Mouse (Mus musculus) heart, embryonic 15.5 days (tissue): ENCODE data around the gene Wdr95. TPM values are rescaled to one million over a fixed set of nuclear protein-coding genes. Genes with fewer than 3 reads are reported as not detected.

Source experiments
- ATAC-seq: fragments of 200-750 bp; cut with Nextera tagmentation; replicated peaks from 2 replicates; pipeline ENCODE4 v1.8.0; 2017; ENCODE audit warnings: low read depth, moderate TSS enrichment; ENCODE audit not compliant: insufficient number of reproducible peaks, insufficient read depth, low FRiP score
- H3K27ac ChIP-seq: fragments of 300-500 bp; sonication (generic); 2 replicates; pipeline ENCODE4 v1.5.1; 2015; ENCODE audit warnings: mild to moderate bottlenecking, inconsistent platforms
- H3K27me3 ChIP-seq: fragments of 300-500 bp; sonication (generic); 2 replicates; pipeline ENCODE4 v1.6.1; 2015; ENCODE audit warnings: inconsistent platforms
- H3K36me3 ChIP-seq: fragments of 300-500 bp; sonication (generic); 2 replicates; pipeline ENCODE4 v1.6.1; 2015; ENCODE audit warnings: mild to moderate bottlenecking, inconsistent platforms
- H3K4me1 ChIP-seq: fragments of 300-500 bp; sonication (generic); replicated peaks from 2 replicates; pipeline ENCODE4 v1.6.1; 2015; ENCODE audit warnings: inconsistent platforms
- H3K4me2 ChIP-seq: fragments of 300-500 bp; sonication (generic); 2 replicates; pipeline ENCODE4 v1.6.1; 2015; ENCODE audit warnings: inconsistent platforms, mild to moderate bottlenecking, moderate library complexity
- H3K4me3 ChIP-seq: fragments of 300-500 bp; sonication (generic); 2 replicates; pipeline ENCODE4 v1.5.1; 2015; ENCODE audit warnings: mild to moderate bottlenecking, inconsistent platforms
- H3K9ac ChIP-seq: fragments of 300-500 bp; sonication (generic); 2 replicates; pipeline ENCODE4 v1.6.1; 2015; ENCODE audit warnings: mild to moderate bottlenecking, inconsistent platforms
- H3K9me3 ChIP-seq: fragments of 300-500 bp; sonication (generic); replicated peaks from 2 replicates; pipeline ENCODE4 v1.6.1; 2016; ENCODE audit warnings: inconsistent platforms
- WGBS: fragments of 180-500 bp; shearing (Covaris S2); methylation state at CpG from one replicate; pipeline ENCODE4 v1.1.7; 2015; ENCODE audit warnings: mixed read lengths; 5-methylcytosine and 5-hydroxymethylcytosine counted together
- polyA plus RNA-seq: library from polyadenylated mRNA; unstranded; fragments of >200 nt; fragmentation: Nextera tagmentation; extraction: Ambion mirVana; gene quantifications from 2 replicates; pipeline ENCODE4 v1.2.1, GENCODE M21; 2015

The Wdr95 gene
- polyA plus RNA-seq, 1 experiment from 2014 or later: not detected

DNA sequence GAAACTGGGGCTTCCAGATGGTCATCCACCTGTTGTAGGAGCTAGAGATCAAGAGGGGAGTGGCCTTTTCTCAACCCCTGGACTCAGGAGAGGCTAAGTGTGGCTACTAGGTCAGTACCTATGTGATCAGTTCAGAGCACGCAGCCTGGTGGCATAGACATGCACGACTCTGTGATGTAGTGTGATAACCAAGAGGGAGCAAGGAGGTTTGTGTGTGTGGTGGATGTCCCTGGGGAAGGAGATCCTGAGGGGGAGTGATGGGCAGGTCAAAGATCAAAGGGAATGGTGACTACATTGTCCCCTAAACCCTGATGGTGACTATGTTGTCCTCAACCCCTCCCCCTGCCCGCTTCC, 83.7 kb downstream of the Wdr95 start:
- no peaks in the 10 kb centered on the region for H3K4me1 ChIP-seq
- peaks cover 15% of the 10 kb centered on the region for H3K36me3 ChIP-seq
- no peak overlapping the region for H3K4me2 ChIP-seq
- H3K9me3 ChIP-seq: no peaks in the 10 kb centered on the region
- no peak overlapping the region for H3K27ac ChIP-seq
- 77% methylated on average over 3 of the region's 3 CpGs for whole genome bisulfite sequencing
- H3K27me3 ChIP-seq: no peaks in the 10 kb centered on the region
- no peak overlapping the region for H3K4me3 ChIP-seq
- H3K9ac ChIP-seq: no peak overlapping the region
- ATAC-seq: no peak

DNA sequence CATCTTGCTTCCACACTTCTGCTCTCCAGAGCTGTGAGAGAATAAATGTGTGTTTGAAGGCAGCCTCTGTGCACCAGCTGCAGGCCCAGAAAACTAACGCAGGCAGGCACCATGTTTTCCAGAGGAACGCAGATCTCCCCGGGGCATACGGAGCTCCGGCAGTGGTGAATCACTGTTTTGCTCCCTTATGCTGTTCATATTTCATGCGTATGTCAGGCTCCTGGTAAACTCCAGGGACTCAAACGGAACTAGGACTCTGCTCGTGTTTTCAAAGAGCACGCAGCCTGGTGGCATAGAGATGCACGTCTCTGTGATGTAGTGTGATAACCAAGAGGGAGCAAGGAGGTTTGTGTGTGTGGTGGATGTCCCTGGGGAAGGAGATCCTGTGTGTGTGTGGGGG, 84.3 kb downstream of the Wdr95 start:
- Histone ChIP-seq H3K4me3 (no peak overlapping the region), H3K9me3 (no peaks in the 10 kb centered on the region), H3K27ac (no peak overlapping the region), H3K36me3 (peaks cover 21% of the 10 kb centered on the region), H3K9ac (no peak overlapping the region), H3K4me2 (no peak overlapping the region), H3K27me3 (no peaks in the 10 kb centered on the region), H3K4me1 (no peaks in the 10 kb centered on the region)
- no peak for ATAC-seq
- 70% methylated on average over 10 of the region's 10 CpGs for WGBS

DNA sequence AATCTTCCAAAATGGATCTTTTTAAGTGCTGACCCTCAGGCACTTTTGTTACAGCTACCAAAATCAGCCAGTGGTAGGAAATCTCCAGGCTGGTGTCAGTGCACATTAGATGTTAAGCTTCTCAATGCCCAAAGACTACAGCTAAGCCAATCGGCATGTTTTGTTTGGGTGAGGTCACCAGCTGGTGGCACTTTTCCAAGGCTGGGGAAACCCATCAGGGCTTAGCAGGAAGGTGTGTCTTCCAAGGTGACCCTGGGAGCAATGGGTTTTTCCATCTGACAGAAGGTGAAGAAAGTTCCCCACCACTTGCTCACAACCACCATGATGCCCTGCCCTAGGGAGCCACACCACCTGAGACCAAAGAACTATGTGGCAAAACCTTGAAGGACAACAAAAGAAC, 87.7 kb downstream of the Wdr95 start:
- Histone ChIP-seq H3K4me3 (no peak overlapping the region), H3K27ac (no peak overlapping the region), H3K36me3 (peaks cover 48% of the 10 kb centered on the region), H3K27me3 (no peaks in the 10 kb centered on the region), H3K9me3 (no peaks in the 10 kb centered on the region), H3K4me2 (no peak overlapping the region), H3K4me1 (no peaks in the 10 kb centered on the region), H3K9ac (no peak overlapping the region)
- no peak for ATAC-seq
- 63% methylated on average over 1 of the region's 1 CpGs for WGBS

DNA sequence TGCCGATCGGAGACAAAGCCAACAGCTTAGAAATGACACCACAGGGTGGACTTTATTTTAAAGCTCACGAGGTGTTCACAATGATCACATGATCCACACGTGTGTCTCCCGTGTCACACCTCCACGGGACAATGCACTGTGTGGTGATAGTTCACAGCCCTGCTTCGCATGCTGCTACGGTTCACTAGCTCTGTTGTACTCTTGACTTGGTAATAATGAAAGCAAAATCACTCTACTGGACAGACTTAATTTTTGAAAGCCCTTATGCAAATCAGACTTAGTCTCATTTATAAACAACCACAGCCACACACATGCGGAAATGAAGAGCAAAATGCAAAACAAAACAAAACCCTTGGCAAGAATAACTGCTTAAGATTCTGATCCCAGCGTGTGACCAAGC, 88.3 kb downstream of the Wdr95 start:
- Histone ChIP-seq H3K9ac (no peak overlapping the region), H3K36me3 (peaks cover 55% of the 10 kb centered on the region), H3K27me3 (no peaks in the 10 kb centered on the region), H3K4me2 (no peak overlapping the region), H3K27ac (no peak overlapping the region), H3K4me1 (no peaks in the 10 kb centered on the region), H3K4me3 (no peak overlapping the region), H3K9me3 (no peaks in the 10 kb centered on the region)
- no peak for ATAC-seq
- WGBS: 91% methylated on average over 10 of the region's 10 CpGs

DNA sequence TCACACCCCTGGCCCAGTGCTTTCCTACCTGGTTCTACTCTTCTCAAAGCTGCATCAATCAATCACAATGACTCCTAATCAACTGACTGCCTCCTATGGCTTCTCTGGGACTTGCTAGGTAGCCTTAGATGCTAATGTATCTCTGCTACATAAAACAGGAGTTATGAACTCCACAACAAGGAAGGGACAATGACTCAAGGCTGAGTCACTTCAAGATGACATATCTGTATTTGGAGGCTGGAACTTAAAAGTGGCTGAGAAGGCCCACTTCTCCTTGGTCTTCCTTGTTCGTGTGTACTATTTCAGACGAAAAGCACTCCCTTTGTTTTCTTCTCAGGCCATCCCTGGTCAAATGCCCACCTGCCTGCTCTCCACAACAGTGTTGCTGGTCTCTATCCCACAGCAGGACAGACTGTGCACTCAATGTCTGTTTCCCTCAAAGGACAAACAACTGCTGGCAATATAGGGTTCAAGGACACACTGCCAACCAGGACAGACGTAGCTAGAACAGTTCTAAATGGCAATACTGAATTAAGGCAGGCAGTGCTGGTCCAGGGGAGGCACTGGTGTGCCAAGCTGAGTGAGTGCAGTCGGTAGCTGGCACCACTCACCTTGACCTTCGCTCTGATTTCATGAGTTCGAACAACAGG, 89.4 kb downstream of the Wdr95 start:
- H3K27ac ChIP-seq: no peak overlapping the region
- no peak overlapping the region for H3K9ac ChIP-seq
- no peak overlapping the region for H3K4me3 ChIP-seq
- no peaks in the 10 kb centered on the region for H3K9me3 ChIP-seq
- H3K36me3 ChIP-seq: peaks cover 63% of the 10 kb centered on the region
- H3K27me3 ChIP-seq: no peaks in the 10 kb centered on the region
- WGBS: 88% methylated on average over 6 of the region's 6 CpGs
- no peak for ATAC-seq
- H3K4me1 ChIP-seq: no peaks in the 10 kb centered on the region
- no peak overlapping the region for H3K4me2 ChIP-seq

DNA sequence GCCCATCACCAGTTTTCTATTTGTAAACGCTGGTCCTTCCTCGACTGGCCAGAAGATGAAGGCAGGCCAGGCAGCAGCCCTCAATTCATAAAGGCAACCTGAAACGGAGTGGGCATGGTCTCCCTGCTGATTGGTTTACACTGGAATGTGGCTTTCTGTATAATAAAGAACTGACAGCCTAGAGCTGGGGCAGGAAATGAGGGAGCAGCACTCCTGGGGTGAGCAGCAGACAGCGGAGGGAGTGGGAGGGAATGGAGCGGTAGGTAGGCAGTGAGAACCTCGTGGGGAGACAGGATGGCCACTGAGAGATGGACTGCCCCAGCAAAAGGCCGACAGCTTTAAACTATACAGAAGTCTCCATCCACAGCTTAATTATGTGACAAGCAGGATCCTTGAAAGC, 93.7 kb downstream of the Wdr95 start:
- no peaks in the 10 kb centered on the region for H3K4me1 ChIP-seq
- H3K9me3 ChIP-seq: no peaks in the 10 kb centered on the region
- H3K27ac ChIP-seq: no peak overlapping the region
- no peak for ATAC-seq
- WGBS: 71% methylated on average over 7 of the region's 7 CpGs
- H3K9ac ChIP-seq: no peak overlapping the region
- no peaks in the 10 kb centered on the region for H3K27me3 ChIP-seq
- H3K4me3 ChIP-seq: no peak overlapping the region
- peaks cover 71% of the 10 kb centered on the region for H3K36me3 ChIP-seq
- H3K4me2 ChIP-seq: no peak overlapping the region

DNA sequence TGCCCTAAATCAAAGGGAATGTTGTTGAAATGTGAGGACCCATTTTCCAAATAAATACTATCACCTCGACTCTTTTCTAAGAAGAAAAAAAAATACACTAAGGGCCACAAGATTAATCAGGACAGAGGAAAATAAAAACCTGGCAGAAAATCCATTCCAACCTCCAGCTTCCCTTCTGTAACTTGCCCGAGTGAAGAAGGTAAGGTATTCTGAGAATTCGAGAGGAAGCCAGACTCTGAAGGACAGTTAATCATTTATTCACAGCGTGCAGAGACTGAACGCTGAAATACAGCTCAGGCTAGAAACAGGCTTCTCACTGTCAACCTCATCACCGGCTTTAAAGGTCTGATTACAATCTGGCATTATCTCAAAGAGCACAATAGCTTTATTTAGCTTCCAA, 94.2 kb downstream of the Wdr95 start:
- ATAC-seq: no peak
- Histone ChIP-seq H3K4me1 (no peaks in the 10 kb centered on the region), H3K9ac (no peak overlapping the region), H3K36me3 (peaks cover 71% of the 10 kb centered on the region), H3K4me2 (no peak overlapping the region), H3K27ac (no peak overlapping the region), H3K9me3 (no peaks in the 10 kb centered on the region), H3K4me3 (no peak overlapping the region), H3K27me3 (no peaks in the 10 kb centered on the region)
- 44% methylated on average over 6 of the region's 6 CpGs for WGBS

DNA sequence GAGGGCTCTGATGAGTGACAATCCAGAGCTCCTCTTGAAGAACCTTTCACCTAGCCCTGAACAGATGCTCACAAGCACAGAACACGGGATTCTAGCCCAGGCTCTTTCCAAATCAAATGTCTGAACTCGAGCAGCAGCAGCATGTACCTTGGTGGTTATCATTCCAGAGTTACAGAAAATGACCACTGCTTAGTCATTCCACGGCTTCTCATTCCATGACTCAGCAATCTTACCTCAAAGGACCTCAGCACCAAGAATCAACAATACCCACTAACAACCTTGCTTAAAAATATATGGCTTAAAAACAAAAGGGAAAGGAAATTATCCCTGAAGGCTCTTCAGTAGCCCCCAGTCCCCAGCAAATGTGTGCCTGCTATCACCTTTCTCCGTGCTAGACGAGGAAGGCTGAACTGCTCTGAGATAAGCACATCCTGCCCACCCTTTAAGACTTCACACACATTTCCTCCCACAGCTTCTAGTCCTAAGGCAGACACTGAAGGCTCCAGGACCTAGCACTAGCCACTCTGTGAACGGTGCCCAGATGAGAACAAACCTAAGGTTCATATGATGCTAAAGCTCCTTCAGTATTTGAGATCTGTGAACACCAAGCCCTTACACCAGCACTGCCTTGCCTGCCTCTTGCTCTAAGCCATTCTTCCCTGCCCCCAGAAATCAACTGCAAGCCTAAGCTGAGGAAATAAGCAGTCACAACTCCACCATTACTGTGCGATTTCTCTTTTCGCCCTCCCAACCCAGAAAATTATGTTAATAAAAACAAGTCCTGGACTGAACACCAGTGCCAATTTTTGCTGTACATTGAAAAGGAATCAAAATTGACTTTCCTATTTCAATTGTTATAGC, 95.6 kb downstream of the Wdr95 start:
- Histone ChIP-seq H3K9me3 (no peaks in the 10 kb centered on the region), H3K4me2 (no peak overlapping the region), H3K27ac (no peak overlapping the region), H3K27me3 (no peaks in the 10 kb centered on the region), H3K9ac (no peak overlapping the region), H3K4me3 (no peak overlapping the region), H3K4me1 (no peaks in the 10 kb centered on the region), H3K36me3 (peaks cover 67% of the 10 kb centered on the region)
- no peak for ATAC-seq
- 59% methylated on average over 8 of the region's 8 CpGs for WGBS

DNA sequence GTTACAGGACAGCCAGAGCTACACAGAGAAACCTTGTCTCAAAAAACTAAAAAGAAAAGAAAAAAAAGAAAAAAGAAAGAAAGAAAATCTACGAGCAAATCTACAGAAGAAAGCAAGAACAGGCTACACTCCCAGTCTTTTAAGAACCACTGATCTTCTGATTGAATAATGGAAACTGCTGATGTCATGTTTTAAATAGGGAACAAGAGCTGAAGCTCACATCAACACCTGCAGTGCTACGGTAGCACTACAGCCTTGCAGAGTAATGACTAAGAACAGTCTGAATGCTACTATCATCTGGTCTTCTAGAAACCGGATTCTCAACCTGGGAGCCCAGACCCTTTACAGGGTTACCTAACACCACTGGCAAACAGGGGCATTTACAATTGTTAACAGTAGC, 97.1 kb downstream of the Wdr95 start:
- H3K27me3 ChIP-seq: no peaks in the 10 kb centered on the region
- WGBS: 75% methylated on average over 3 of the region's 3 CpGs
- H3K4me1 ChIP-seq: no peaks in the 10 kb centered on the region

DNA sequence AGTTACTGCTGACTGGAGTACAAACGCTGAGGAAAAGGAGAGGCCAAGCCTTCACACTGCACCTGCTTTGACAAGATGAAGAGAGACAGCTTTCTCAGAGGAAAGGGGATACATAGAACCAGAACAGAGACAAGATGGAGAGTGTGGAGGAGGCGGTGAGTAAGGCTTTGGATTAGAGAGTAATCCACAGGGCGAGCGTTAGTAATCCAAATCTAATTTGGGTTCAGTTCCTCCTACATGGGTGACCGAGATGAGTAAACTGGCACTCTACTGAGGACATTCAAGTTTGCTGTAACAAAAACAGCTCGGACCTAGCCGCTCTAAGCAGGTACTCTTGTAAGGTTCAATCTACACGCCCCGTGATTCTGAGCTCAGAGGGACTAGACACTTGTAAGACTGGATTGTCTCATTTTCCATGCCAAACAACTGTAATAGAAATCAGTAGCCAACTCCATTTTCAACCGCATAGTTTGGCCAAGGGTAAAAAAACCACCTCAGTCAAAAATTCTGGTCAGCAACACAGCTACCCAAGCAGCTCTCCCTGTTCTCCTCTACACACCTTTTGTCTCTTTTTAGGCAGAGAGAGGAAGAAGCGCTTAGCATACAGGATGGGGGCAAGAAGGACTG, 106.0 kb downstream of the Wdr95 start:
- ATAC-seq: no peak

More for the DNA sequence above, 97.1 kb downstream of the Wdr95 start:
- Histone ChIP-seq H3K4me3 (no peak overlapping the region), H3K9me3 (no peaks in the 10 kb centered on the region), H3K4me2 (no peak overlapping the region), H3K27ac (no peak overlapping the region), H3K36me3 (peaks cover 68% of the 10 kb centered on the region), H3K9ac (no peak overlapping the region)
- ATAC-seq: no peak

DNA sequence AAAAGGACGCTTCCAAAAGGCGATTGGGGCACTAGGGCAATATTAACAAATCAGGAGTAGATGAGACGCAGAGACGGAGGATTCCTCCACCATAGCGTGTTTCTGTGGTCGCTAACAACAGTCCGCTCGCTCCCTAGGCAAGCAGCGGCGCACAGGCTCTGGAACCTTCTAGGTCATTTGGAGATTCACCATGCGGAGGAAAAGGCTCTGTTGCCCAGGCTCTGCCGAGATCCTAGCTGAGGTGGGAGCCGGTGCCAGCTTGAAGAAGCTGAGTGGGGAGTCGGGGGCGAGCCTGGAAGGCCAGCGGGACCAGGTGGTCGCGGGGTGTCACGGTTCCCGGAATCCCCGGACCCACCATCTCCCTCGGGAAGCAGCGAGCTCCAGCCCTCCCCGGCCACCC, 107.1 kb downstream of the Wdr95 start:
- Histone ChIP-seq H3K9ac (peak overlapping the region; percentile 59), H3K4me1 (peaks cover 19% of the 10 kb centered on the region), H3K27ac (peak overlapping the region; percentile 71), H3K36me3 (peaks cover 19% of the 10 kb centered on the region), H3K4me3 (peak overlapping the region; percentile 72), H3K4me2 (peak overlapping the region; percentile 90), H3K9me3 (no peaks in the 10 kb centered on the region), H3K27me3 (no peaks in the 10 kb centered on the region)
- no peak for ATAC-seq
- WGBS: 0% methylated on average over 24 of the region's 24 CpGs

More for the DNA sequence above, 106.0 kb downstream of the Wdr95 start:
- 65% methylated on average over 11 of the region's 11 CpGs for WGBS
- Histone ChIP-seq H3K4me1 (peaks cover 19% of the 10 kb centered on the region), H3K9ac (no peak overlapping the region; the same call in 1 of the 2 replicates), H3K4me2 (peak overlapping the region; percentile 90), H3K27me3 (no peaks in the 10 kb centered on the region), H3K4me3 (peak overlapping the region; percentile 72), H3K27ac (no peak overlapping the region), H3K36me3 (peaks cover 29% of the 10 kb centered on the region), H3K9me3 (no peaks in the 10 kb centered on the region)
